Mouse (Mus musculus) limb, embryonic 14.5 days (tissue): ENCODE data around the gene Tmem104. TPM values are rescaled to one million over a fixed set of nuclear protein-coding genes. Genes with fewer than 3 reads are reported as not detected.

Source experiments
- ATAC-seq: fragments of 200-750 bp; cut with Nextera tagmentation; 2 replicates; pipeline ENCODE4 v1.8.0; 2017; ENCODE audit warnings: low read depth, moderate number of reproducible peaks, moderate TSS enrichment; ENCODE audit not compliant: low FRiP score
- DNase-seq: peaks from one replicate; pipeline ENCODE4 v3.0.0-alpha.2; 2015; ENCODE audit warnings: low spot score
- H3K27ac ChIP-seq: fragments of 300-500 bp; sonication (generic); replicated peaks from 2 replicates; pipeline ENCODE4 v1.5.1; 2014; ENCODE audit warnings: low read depth, mild to moderate bottlenecking, low read length, moderate library complexity, mixed read lengths
- H3K27me3 ChIP-seq: fragments of 300-500 bp; sonication (generic); 2 replicates; pipeline ENCODE4 v1.6.1; 2014; ENCODE audit warnings: low read length, mixed read lengths; ENCODE audit not compliant: control insufficient read depth, insufficient read depth
- H3K36me3 ChIP-seq: fragments of 300-500 bp; sonication (generic); 2 replicates; pipeline ENCODE4 v1.6.1; 2014; ENCODE audit warnings: mild to moderate bottlenecking, low read length, moderate library complexity, mixed read lengths; ENCODE audit not compliant: control insufficient read depth, insufficient read depth
- H3K4me1 ChIP-seq: fragments of 300-500 bp; sonication (generic); 2 replicates; pipeline ENCODE4 v1.6.1; 2014; ENCODE audit warnings: antibody characterized with exemption, low read length, mixed read lengths; ENCODE audit not compliant: control insufficient read depth, insufficient read depth
- H3K4me2 ChIP-seq: fragments of 300-500 bp; sonication (generic); replicated peaks from 2 replicates; pipeline ENCODE4 v1.6.1; 2014; ENCODE audit warnings: low read depth, mild to moderate bottlenecking, low read length, moderate library complexity; ENCODE audit not compliant: severe bottlenecking
- H3K4me3 ChIP-seq: fragments of 300-500 bp; sonication (generic); replicated peaks from 2 replicates; pipeline ENCODE4 v1.5.1; 2014; ENCODE audit warnings: low read length
- H3K9ac ChIP-seq: fragments of 300-500 bp; sonication (generic); 2 replicates; pipeline ENCODE4 v1.6.1; 2014; ENCODE audit warnings: mild to moderate bottlenecking, low read depth, low read length, moderate library complexity; ENCODE audit not compliant: severe bottlenecking
- H3K9me3 ChIP-seq: fragments of 300-500 bp; sonication (generic); 2 replicates; pipeline ENCODE4 v1.6.1; 2016; ENCODE audit warnings: low read length; ENCODE audit not compliant: control insufficient read depth
- POLR2A ChIP-seq: fragments of 200-500 bp; IDR thresholded peaks from 2 replicates; pipeline ENCODE4 v1.8.0; 2012; ENCODE audit warnings: inconsistent platforms, mild to moderate bottlenecking, moderate library complexity, borderline replicate concordance; ENCODE audit not compliant: insufficient read depth, insufficient read length; ENCODE audit errors: extremely low read depth
- WGBS: fragments of 180-500 bp; shearing (Covaris S2); extraction: QIAGEN DNeasy Blood & Tissue Kit; methylation state at CpG from one replicate; pipeline ENCODE4 v1.1.7; 2014; 5-methylcytosine and 5-hydroxymethylcytosine counted together
- polyA plus RNA-seq, 2 experiments: library from polyadenylated mRNA; depleted of rRNA in 1 of 2; stranded (reverse) in 1 of 2; unstranded in 1 of 2; fragments of >200 nt; fragmentation: Nextera tagmentation in 1 of 2; extraction: Ambion mirVana in 1 of 2; gene quantifications; 2 replicates each; pipeline versions ENCODE4 v1.2.1 to v1.2.3; 2012 to 2014

Tmem104 gene
- polyA plus RNA-seq, 2 experiments: 9.2 to 12.4 TPM

GRCm38 (mm10) chr11:115202756-115203155 lies 15.5 kb downstream of the Tmem104 start:
- Histone ChIP-seq H3K4me2 (no peak overlapping the region), H3K36me3 (peaks cover 38% of the 10 kb centered on the region), H3K4me3 (no peak overlapping the region), H3K9me3 (no peaks in the 10 kb centered on the region), H3K4me1 (no peaks in the 10 kb centered on the region), H3K9ac (no peak overlapping the region), H3K27me3 (no peaks in the 10 kb centered on the region), H3K27ac (no peak overlapping the region)
- WGBS: 89% methylated on average over 9 of the region's 9 CpGs
- DNase-seq: no peak
- TF ChIP-seq POLR2A: no peak
- 0 out of 2 replicates have a peak, but pooled peaks have one; percentile 12 for ATAC-seq

- WGBS: 69% methylated on average over 12 of the region's 12 CpGs
Measured at GRCm38 (mm10) chr11:115208126-115208525, 20.8 kb downstream of the Tmem104 start.

GRCm38 (mm10) chr11:115208776-115209732 lies 21.8 kb downstream of the Tmem104 start:
- no peak for ATAC-seq

More at GRCm38 (mm10) chr11:115208126-115208525, 20.8 kb downstream of the Tmem104 start:
- TF ChIP-seq POLR2A: no peak
- Histone ChIP-seq H3K9me3 (no peaks in the 10 kb centered on the region), H3K4me1 (no peaks in the 10 kb centered on the region), H3K27me3 (no peaks in the 10 kb centered on the region), H3K4me2 (no peak overlapping the region), H3K9ac (no peak overlapping the region), H3K36me3 (peaks cover 33% of the 10 kb centered on the region), H3K4me3 (no peak overlapping the region), H3K27ac (no peak overlapping the region)
- DNase-seq (no peak), ATAC-seq (no peak)

GRCm38 (mm10) chr11:115209958-115210357 lies 22.7 kb downstream of the Tmem104 start:
- H3K9ac ChIP-seq: no peak overlapping the region
- ATAC-seq (no peak), DNase-seq (no peak)
- 83% methylated on average over 7 of the region's 7 CpGs for WGBS
- no peak for TF ChIP-seq POLR2A
- H3K4me2 ChIP-seq: no peak overlapping the region
- H3K9me3 ChIP-seq: no peaks in the 10 kb centered on the region
- no peaks in the 10 kb centered on the region for H3K27me3 ChIP-seq
- H3K4me1 ChIP-seq: no peaks in the 10 kb centered on the region
- H3K36me3 ChIP-seq: peaks cover 31% of the 10 kb centered on the region
- H3K4me3 ChIP-seq: no peak overlapping the region
- H3K27ac ChIP-seq: no peak overlapping the region

More at GRCm38 (mm10) chr11:115208776-115209732, 21.8 kb downstream of the Tmem104 start:
- no peak overlapping the region for H3K27ac ChIP-seq
- no peak for TF ChIP-seq POLR2A
- no peaks in the 10 kb centered on the region for H3K9me3 ChIP-seq
- H3K4me3 ChIP-seq: no peak overlapping the region
- no peaks in the 10 kb centered on the region for H3K27me3 ChIP-seq
- peaks cover 33% of the 10 kb centered on the region for H3K36me3 ChIP-seq
- WGBS: 75% methylated on average over 25 of the region's 25 CpGs
- DNase-seq: no peak
- no peaks in the 10 kb centered on the region for H3K4me1 ChIP-seq
- H3K4me2 ChIP-seq: no peak overlapping the region
- H3K9ac ChIP-seq: no peak overlapping the region

GRCm38 (mm10) chr11:115212116-115212515 lies 24.8 kb downstream of the Tmem104 start:
- H3K4me1 ChIP-seq: no peaks in the 10 kb centered on the region

More at GRCm38 (mm10) chr11:115212116-115212515, 24.8 kb downstream of the Tmem104 start:
- WGBS: 52% methylated on average over 13 of the region's 13 CpGs
- Histone ChIP-seq H3K36me3 (peaks cover 13% of the 10 kb centered on the region), H3K9ac (no peak overlapping the region), H3K27me3 (no peaks in the 10 kb centered on the region), H3K27ac (no peak overlapping the region), H3K4me3 (no peak overlapping the region), H3K9me3 (no peaks in the 10 kb centered on the region), H3K4me2 (no peak overlapping the region)
- no peak for TF ChIP-seq POLR2A
- no peak for DNase-seq
- no peak for ATAC-seq
